Mouse (Mus musculus) midbrain, embryonic 15.5 days (tissue): ENCODE measurements around the gene Polr3b. TPM values are rescaled to one million over a fixed set of nuclear protein-coding genes. Genes with fewer than 3 reads are reported as not detected.

Source experiments
- ATAC-seq: fragments of 200-750 bp; cut with Nextera tagmentation; replicated peaks from 2 replicates; pipeline ENCODE4 v1.8.0; 2017; ENCODE audit warnings: moderate TSS enrichment
- H3K27ac ChIP-seq: fragments of 300-500 bp; sonication (generic); 2 replicates; pipeline ENCODE4 v1.5.1; 2015; ENCODE audit warnings: mild to moderate bottlenecking, inconsistent platforms
- H3K27me3 ChIP-seq: fragments of 300-500 bp; sonication (generic); replicated peaks from 2 replicates; pipeline ENCODE4 v1.6.1; 2015; ENCODE audit warnings: inconsistent platforms
- H3K36me3 ChIP-seq: fragments of 300-500 bp; sonication (generic); replicated peaks from 2 replicates; pipeline ENCODE4 v1.6.1; 2015; ENCODE audit warnings: inconsistent platforms
- H3K4me1 ChIP-seq: fragments of 300-500 bp; sonication (generic); 2 replicates; pipeline ENCODE4 v1.6.1; 2015; ENCODE audit warnings: inconsistent platforms
- H3K4me2 ChIP-seq: fragments of 300-500 bp; sonication (generic); 2 replicates; pipeline ENCODE4 v1.6.1; 2015; ENCODE audit warnings: inconsistent platforms, mild to moderate bottlenecking, moderate library complexity
- H3K4me3 ChIP-seq: fragments of 300-500 bp; sonication (generic); 2 replicates; pipeline ENCODE4 v1.5.1; 2015; ENCODE audit warnings: mild to moderate bottlenecking, inconsistent platforms
- H3K9ac ChIP-seq: fragments of 300-500 bp; sonication (generic); 2 replicates; pipeline ENCODE4 v1.6.1; 2015; ENCODE audit warnings: mild to moderate bottlenecking, inconsistent platforms
- H3K9me3 ChIP-seq: fragments of 300-500 bp; sonication (generic); 2 replicates; pipeline ENCODE4 v1.6.1; 2016; ENCODE audit warnings: inconsistent platforms
- whole genome bisulfite sequencing: fragments of 180-500 bp; shearing (Covaris S2); methylation state at CpG from one replicate; pipeline ENCODE4 v1.1.7; 2015; ENCODE audit warnings: mixed read lengths; 5-methylcytosine and 5-hydroxymethylcytosine counted together
- polyA plus RNA-seq: library from polyadenylated mRNA; unstranded; fragments of >200 nt; fragmentation: Nextera tagmentation; extraction: Ambion mirVana; gene quantifications from 2 replicates; pipeline ENCODE4 v1.2.1, GENCODE M21; 2015

Polr3b gene
- polyA plus RNA-seq, 1 experiment from 2014 or later = 17.3 TPM

DNA sequence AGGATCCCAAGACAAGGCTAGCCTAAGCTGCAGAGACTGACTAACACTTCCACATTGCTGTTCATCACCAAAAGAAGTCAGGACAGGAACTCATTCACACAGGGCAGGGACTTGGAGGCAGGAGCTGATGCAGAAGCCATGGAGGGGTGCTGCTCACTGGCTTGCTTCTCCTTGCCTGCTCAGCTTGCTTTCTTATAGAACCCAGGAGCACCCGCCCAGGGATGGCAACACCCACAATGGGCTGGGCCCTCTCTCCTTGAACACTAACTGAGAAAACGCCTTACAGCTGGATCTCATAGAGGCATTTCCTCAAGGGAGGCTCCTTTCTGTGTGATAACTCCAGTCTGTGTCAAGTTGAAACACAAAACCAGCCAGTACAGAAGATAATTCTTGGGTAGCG lies 7.0 kb upstream of the Polr3b start:
- H3K4me2 ChIP-seq = no peak overlapping the region
- H3K27ac ChIP-seq = no peak overlapping the region
- H3K4me3 ChIP-seq = no peak overlapping the region
- 83% methylated on average over 3 of the region's 3 CpGs for WGBS
- H3K36me3 ChIP-seq = no peaks in the 10 kb centered on the region
- no peaks in the 10 kb centered on the region for H3K9me3 ChIP-seq
- no peaks in the 10 kb centered on the region for H3K4me1 ChIP-seq
- ATAC-seq = no peak
- H3K9ac ChIP-seq = no peak overlapping the region
- no peaks in the 10 kb centered on the region for H3K27me3 ChIP-seq

- 61% methylated on average over 5 of the region's 5 CpGs for WGBS
- Histone ChIP-seq H3K9me3 (no peaks in the 10 kb centered on the region), H3K27me3 (no peaks in the 10 kb centered on the region), H3K9ac (no peak overlapping the region), H3K4me2 (no peak overlapping the region), H3K27ac (no peak overlapping the region), H3K4me3 (no peak overlapping the region), H3K4me1 (no peaks in the 10 kb centered on the region), H3K36me3 (peaks cover 17% of the 10 kb centered on the region; the same call in 1 of the 2 replicates)
- ATAC-seq = no peak
These were observed 9.1 kb downstream of the Polr3b start for GRCm38 (mm10) chr10:84631182-84631581.

GRCm38 (mm10) chr10:84632005-84632404 lies 9.9 kb downstream of the Polr3b start:
- Histone ChIP-seq H3K4me1 (no peaks in the 10 kb centered on the region), H3K27ac (no peak overlapping the region), H3K9ac (no peak overlapping the region), H3K27me3 (no peaks in the 10 kb centered on the region), H3K9me3 (no peaks in the 10 kb centered on the region), H3K36me3 (peaks cover 17% of the 10 kb centered on the region), H3K4me2 (no peak overlapping the region), H3K4me3 (no peak overlapping the region)
- ATAC-seq = no peak
- 91% methylated on average over 4 of the region's 4 CpGs for WGBS

GRCm38 (mm10) chr10:84636656-84637055 lies 14.6 kb downstream of the Polr3b start:
- H3K4me2 ChIP-seq = no peak overlapping the region
- no peak overlapping the region for H3K27ac ChIP-seq
- no peaks in the 10 kb centered on the region for H3K27me3 ChIP-seq
- no peak for ATAC-seq
- no peak overlapping the region for H3K4me3 ChIP-seq
- H3K9me3 ChIP-seq = no peaks in the 10 kb centered on the region
- H3K4me1 ChIP-seq = no peaks in the 10 kb centered on the region
- H3K36me3 ChIP-seq = peaks cover 20% of the 10 kb centered on the region
- no peak overlapping the region for H3K9ac ChIP-seq
- WGBS = 95% methylated on average over 10 of the region's 10 CpGs

- peaks cover 16% of the 10 kb centered on the region for H3K36me3 ChIP-seq
- no peak for ATAC-seq
These were observed 16.3 kb downstream of the Polr3b start for GRCm38 (mm10) chr10:84638382-84638781.

DNA sequence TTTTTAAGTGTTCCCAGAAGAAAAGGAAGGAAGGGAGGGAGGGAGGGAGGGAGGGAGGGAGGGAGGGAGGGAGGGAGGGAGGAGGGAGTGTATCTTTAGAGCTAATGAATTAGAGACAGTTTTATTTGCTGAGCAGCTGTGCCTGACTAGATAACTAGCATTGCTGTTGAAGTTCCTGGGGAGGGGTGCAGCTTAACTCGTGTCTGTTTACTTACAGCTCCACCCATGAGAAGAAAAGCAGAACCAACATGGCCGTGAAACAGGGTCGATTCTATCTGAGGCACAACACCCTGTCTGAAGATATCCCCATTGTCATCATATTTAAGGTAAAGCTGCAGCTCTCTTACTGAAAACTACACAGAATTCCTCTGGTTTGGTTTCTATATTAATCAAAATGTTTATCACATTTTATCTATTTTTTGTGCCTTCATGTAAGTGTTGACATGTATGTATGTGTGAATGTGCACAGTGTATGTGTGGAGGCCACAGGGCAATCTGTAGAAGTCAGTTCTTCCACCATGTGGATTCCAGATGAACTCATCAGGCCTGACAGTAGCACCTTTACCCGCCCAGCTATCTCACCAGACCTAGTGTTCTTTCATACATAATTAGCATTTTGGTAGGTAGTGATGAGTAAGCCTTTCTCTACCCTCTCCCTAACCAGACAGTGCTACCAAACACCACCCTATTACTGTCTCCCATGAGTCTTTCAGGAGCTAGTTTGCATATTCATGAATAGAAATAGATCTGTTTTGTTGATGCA lies 17.6 kb downstream of the Polr3b start:
- Histone ChIP-seq H3K4me1 (no peaks in the 10 kb centered on the region), H3K4me3 (no peak overlapping the region), H3K27me3 (no peaks in the 10 kb centered on the region), H3K9ac (no peak overlapping the region), H3K36me3 (peaks cover 12% of the 10 kb centered on the region), H3K9me3 (no peaks in the 10 kb centered on the region), H3K27ac (no peak overlapping the region), H3K4me2 (no peak overlapping the region)
- ATAC-seq = no peak
- 78% methylated on average over 4 of the region's 4 CpGs for WGBS

More at GRCm38 (mm10) chr10:84638382-84638781, 16.3 kb downstream of the Polr3b start:
- H3K27me3 ChIP-seq = no peaks in the 10 kb centered on the region
- no peaks in the 10 kb centered on the region for H3K4me1 ChIP-seq
- H3K27ac ChIP-seq = no peak overlapping the region
- H3K9ac ChIP-seq = no peak overlapping the region
- H3K4me2 ChIP-seq = no peak overlapping the region
- WGBS = 91% methylated on average over 4 of the region's 4 CpGs
- no peaks in the 10 kb centered on the region for H3K9me3 ChIP-seq
- H3K4me3 ChIP-seq = no peak overlapping the region

DNA sequence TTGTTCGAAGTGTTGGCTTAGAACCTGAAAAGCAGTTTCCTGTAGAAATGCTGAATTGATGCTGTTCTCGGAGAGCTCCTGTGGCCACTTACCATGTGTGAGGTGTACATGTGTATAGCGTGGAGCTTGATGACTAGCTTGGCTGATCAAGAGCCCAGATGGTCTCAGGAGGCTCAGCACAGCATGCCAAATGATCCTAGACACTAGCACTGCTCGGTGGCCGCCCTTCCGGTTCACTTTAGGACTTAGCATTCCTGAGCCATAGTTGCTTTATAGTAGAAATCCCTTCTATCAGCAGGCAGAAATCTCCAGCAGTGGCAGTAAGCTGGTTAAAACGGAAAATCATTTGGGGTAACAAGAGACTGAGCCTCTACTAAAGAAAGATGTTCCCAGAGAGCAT lies 18.8 kb downstream of the Polr3b start:
- H3K4me3 ChIP-seq = no peak overlapping the region
- H3K27me3 ChIP-seq = no peaks in the 10 kb centered on the region
- WGBS = 60% methylated on average over 7 of the region's 7 CpGs

DNA sequence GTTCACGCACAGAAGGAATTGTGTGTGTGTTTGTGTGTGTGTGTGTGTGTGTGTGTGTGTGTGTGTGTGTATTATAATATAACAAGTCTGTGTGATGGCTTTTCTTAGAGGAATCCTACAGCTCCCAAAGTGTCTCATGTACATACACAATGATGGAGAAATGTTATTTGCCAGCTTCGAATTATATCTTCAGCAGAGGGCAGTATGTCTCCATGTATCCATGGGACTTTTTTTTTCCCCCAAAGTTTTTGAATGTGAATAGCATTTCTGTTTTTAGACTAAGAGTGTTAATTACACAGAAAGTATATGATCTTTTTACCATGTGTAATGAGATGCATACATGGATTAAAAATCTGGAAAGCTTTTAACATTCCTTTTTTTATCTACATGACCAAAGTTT lies 19.5 kb downstream of the Polr3b start:
- 77% methylated on average over 2 of the region's 2 CpGs for WGBS
- Histone ChIP-seq H3K27me3 (no peaks in the 10 kb centered on the region), H3K9ac (no peak overlapping the region), H3K4me3 (no peak overlapping the region), H3K36me3 (peaks cover 12% of the 10 kb centered on the region), H3K4me2 (no peak overlapping the region), H3K4me1 (peaks cover under 1% of the 10 kb centered on the region; the same call in 1 of the 2 replicates), H3K27ac (no peak overlapping the region), H3K9me3 (no peaks in the 10 kb centered on the region)
- ATAC-seq = no peak

More for the DNA sequence above, 18.8 kb downstream of the Polr3b start:
- Histone ChIP-seq H3K4me2 (no peak overlapping the region), H3K27ac (no peak overlapping the region), H3K9ac (no peak overlapping the region), H3K9me3 (no peaks in the 10 kb centered on the region), H3K36me3 (peaks cover 12% of the 10 kb centered on the region), H3K4me1 (no peaks in the 10 kb centered on the region)
- ATAC-seq = no peak

DNA sequence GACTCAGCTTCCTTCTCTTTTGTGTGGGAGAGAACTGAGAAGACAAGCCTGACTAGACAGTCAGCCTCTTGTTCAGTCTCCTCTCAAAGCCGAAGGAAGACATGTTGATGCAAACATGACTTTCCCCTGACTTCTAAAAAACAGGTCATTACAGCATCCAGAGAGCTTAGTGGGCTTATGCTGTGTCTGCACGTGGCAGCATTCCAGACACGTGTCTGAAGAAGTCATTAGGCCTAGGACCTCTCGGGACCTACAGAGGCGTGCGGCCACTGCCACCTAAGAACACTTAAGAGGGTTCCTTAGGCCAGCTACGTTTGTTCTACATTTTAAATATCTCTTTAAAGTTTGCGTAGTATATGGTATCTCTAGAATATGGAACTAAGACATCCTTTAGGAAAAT lies 23.8 kb downstream of the Polr3b start:
- no peak for ATAC-seq
- WGBS = 70% methylated on average over 8 of the region's 8 CpGs
- Histone ChIP-seq H3K4me1 (peaks cover 4% of the 10 kb centered on the region; the same call in 1 of the 2 replicates), H3K36me3 (0 out of 2 replicates have a peak, but pooled peaks cover 10% of the 10 kb centered on the region), H3K9me3 (no peaks in the 10 kb centered on the region), H3K27me3 (no peaks in the 10 kb centered on the region), H3K9ac (no peak overlapping the region), H3K4me3 (no peak overlapping the region), H3K27ac (no peak overlapping the region), H3K4me2 (no peak overlapping the region)

DNA sequence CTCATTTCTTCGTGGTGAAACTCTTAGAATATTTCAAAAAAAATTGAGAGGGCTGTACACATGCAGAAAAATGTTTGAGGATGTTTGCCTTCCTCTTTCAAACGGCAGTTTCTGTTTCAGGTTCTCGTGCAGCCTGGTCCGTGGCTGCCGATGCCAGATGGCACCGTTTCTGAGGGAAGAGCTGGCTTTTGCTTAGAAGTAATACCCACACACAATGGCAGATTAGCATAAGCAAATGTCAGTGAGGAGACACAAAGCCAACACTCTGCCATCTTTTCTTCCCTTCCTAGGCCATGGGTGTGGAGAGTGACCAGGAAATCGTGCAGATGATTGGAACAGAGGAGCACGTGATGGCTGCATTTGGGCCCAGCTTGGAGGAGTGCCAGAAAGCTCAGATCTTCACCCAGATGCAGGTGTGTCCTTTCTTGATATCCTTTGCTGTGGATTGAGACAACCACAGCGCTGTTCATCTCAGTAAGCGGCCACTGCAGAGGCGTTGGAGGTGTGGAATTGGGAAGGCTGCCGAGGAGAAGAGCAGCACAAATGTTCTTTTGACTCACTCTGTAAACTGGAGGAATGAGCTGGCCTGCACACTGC lies 24.5 kb downstream of the Polr3b start:
- no peaks in the 10 kb centered on the region for H3K9me3 ChIP-seq
- no peak overlapping the region for H3K4me2 ChIP-seq
- H3K27ac ChIP-seq = 0 out of 2 replicates have a peak overlapping the region, but pooled peaks have one; percentile 25
- WGBS = 57% methylated on average over 12 of the region's 12 CpGs
- no peak overlapping the region for H3K4me3 ChIP-seq
- H3K36me3 ChIP-seq = 0 out of 2 replicates have a peak, but pooled peaks cover 10% of the 10 kb centered on the region
- no peaks in the 10 kb centered on the region for H3K27me3 ChIP-seq
- peaks cover 4% of the 10 kb centered on the region; the same call in 1 of the 2 replicates for H3K4me1 ChIP-seq
- no peak overlapping the region for H3K9ac ChIP-seq
- ATAC-seq = peak; percentile 42

DNA sequence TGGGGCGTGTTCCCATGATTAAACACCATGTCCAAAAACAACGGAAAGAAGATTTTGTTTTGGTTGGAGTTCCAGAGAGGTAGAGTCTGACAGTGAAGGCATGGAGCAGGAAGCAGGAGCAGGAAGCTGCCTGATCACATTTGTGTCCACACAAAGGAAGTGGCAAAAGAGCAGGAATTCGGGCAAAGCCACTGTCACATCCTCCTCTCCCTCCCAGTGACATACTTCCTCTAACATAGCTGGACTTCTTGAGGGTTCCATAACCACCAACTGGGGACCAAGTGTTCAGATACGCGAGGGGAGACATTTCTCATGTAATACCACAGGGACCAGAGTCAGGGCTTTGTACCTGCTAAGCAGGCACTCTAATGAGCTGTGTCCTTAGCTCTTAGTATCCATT lies 25.2 kb downstream of the Polr3b start:
- Histone ChIP-seq H3K4me3 (no peak overlapping the region), H3K27me3 (no peaks in the 10 kb centered on the region), H3K27ac (0 out of 2 replicates have a peak overlapping the region, but pooled peaks have one; percentile 25), H3K4me2 (no peak overlapping the region), H3K9ac (no peak overlapping the region), H3K4me1 (peaks cover 4% of the 10 kb centered on the region; the same call in 1 of the 2 replicates), H3K9me3 (no peaks in the 10 kb centered on the region), H3K36me3 (0 out of 2 replicates have a peak, but pooled peaks cover 10% of the 10 kb centered on the region)
- WGBS = 86% methylated on average over 5 of the region's 5 CpGs
- ATAC-seq = no peak

DNA sequence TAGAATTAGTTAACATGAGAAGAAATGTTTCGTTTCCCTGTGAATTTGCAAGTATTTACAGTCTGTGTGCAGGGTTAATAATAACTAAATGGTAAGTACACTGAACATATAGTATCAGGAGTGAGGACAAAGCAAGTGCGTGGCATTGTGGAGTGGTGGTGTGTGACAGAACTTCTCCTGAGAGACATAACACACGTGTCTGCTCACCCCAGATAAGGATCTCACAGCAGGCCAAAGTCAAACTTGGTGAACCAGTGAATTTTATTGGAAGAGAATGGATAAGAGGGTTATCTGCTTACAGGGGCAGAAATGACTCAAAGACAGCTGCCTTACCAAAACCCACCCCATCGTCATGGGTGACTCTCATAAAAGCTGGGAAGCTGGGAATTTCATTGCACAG lies 26.8 kb downstream of the Polr3b start:
- H3K9me3 ChIP-seq = no peaks in the 10 kb centered on the region
- H3K4me3 ChIP-seq = no peak overlapping the region
- no peak overlapping the region for H3K27ac ChIP-seq
- no peak overlapping the region for H3K9ac ChIP-seq
- H3K4me1 ChIP-seq = peaks cover 4% of the 10 kb centered on the region; the same call in 1 of the 2 replicates
- no peak for ATAC-seq
- 0 out of 2 replicates have a peak, but pooled peaks cover 15% of the 10 kb centered on the region for H3K36me3 ChIP-seq
- no peaks in the 10 kb centered on the region for H3K27me3 ChIP-seq
- WGBS = 85% methylated on average over 4 of the region's 4 CpGs
- no peak overlapping the region for H3K4me2 ChIP-seq
